Mouse (Mus musculus) inflammation-experienced regulatory T-cells, adult 6 months (primary cell): ENCODE results near the gene Ddx23. TPM values are rescaled to one million over a fixed set of nuclear protein-coding genes. Genes with fewer than 3 reads are reported as not detected.
A peak's percentile ranks its signal among the peaks of the same experiment; 100 is the strongest.

Experiments used
- ATAC-seq: one replicate; pipeline ENCODE4 v1.8.0; 2017
- polyA plus RNA-seq, 3 experiments: library from polyadenylated mRNA; unstranded; fragments of 100-300 nt; shearing (Covaris generic); gene quantifications; one replicate each; pipeline ENCODE4 v1.2.1; 2017

Gene Ddx23
- polyA plus RNA-seq, 3 experiments from 2014 or later: 15.4 to 37.0 (median 37.0) TPM

GRCm38 (mm10) chr15:98674284-98674993 lies 11.7 kb upstream of the Ddx23 start:
- no peak for ATAC-seq

- ATAC-seq: no peak
These were observed 11.0 kb upstream of the Ddx23 start for GRCm38 (mm10) chr15:98673732-98674131.

GRCm38 (mm10) chr15:98672592-98672991 lies 9.9 kb upstream of the Ddx23 start:
- ATAC-seq: no peak

- peak; percentile 25 for ATAC-seq
These were observed 1.6 kb upstream of the Ddx23 start for GRCm38 (mm10) chr15:98664042-98664907.

GRCm38 (mm10) chr15:98662198-98662566 lies 512 bp downstream of the Ddx23 start:
- peak; percentile 51 for ATAC-seq

GRCm38 (mm10) chr15:98656982-98657751 lies 5.5 kb downstream of the Ddx23 start:
- no peak for ATAC-seq

- ATAC-seq: no peak
These were observed 10.5 kb downstream of the Ddx23 start for GRCm38 (mm10) chr15:98652174-98652573.

GRCm38 (mm10) chr15:98651431-98651830 lies 11.3 kb downstream of the Ddx23 start:
- ATAC-seq: no peak

GRCm38 (mm10) chr15:98648071-98648470 lies 14.6 kb downstream of the Ddx23 start:
- no peak for ATAC-seq

GRCm38 (mm10) chr15:98647308-98647707 lies 15.4 kb downstream of the Ddx23 start:
- no peak for ATAC-seq

GRCm38 (mm10) chr15:98646737-98647136 lies 16.0 kb downstream of the Ddx23 start:
- ATAC-seq: no peak

- ATAC-seq: no peak
These were observed 17.4 kb downstream of the Ddx23 start for GRCm38 (mm10) chr15:98645057-98646026.

GRCm38 (mm10) chr15:98644406-98644805 lies 18.3 kb downstream of the Ddx23 start:
- no peak for ATAC-seq

GRCm38 (mm10) chr15:98640157-98640556 lies 22.5 kb downstream of the Ddx23 start:
- no peak for ATAC-seq

- no peak for ATAC-seq
These were observed 25.5 kb downstream of the Ddx23 start for GRCm38 (mm10) chr15:98637155-98637554.

- ATAC-seq: no peak
These were observed 26.2 kb downstream of the Ddx23 start for GRCm38 (mm10) chr15:98636517-98636916.

- no peak for ATAC-seq
These were observed 27.3 kb downstream of the Ddx23 start for GRCm38 (mm10) chr15:98635291-98635841.

- ATAC-seq: peak; percentile 49
These were observed 28.1 kb downstream of the Ddx23 start for GRCm38 (mm10) chr15:98634541-98635081.

GRCm38 (mm10) chr15:98633822-98634470 lies 28.7 kb downstream of the Ddx23 start:
- ATAC-seq: no peak

GRCm38 (mm10) chr15:98632921-98633320 lies 29.8 kb downstream of the Ddx23 start:
- no peak for ATAC-seq
